Mouse (Mus musculus) frontal cortex, adult 2 months (tissue): Measurements from ENCODE around the gene Noxo1. TPM values are rescaled to one million over a fixed set of nuclear protein-coding genes. Genes with fewer than 3 reads are reported as not detected.

Source experiments
- DNase-seq, 2 experiments: peaks; one replicate each; pipeline ENCODE4 v3.0.0; 2022; ENCODE audit warnings: low spot score in 1 of 2; ENCODE audit errors: extremely low spot score in 1 of 2
- polyA plus RNA-seq: library from polyadenylated mRNA; depleted of rRNA; stranded (reverse); fragments of >200 nt; gene quantifications from 2 replicates; pipeline ENCODE4 v1.2.3, GENCODE M21; 2012; rRNA removed

Noxo1 gene
- polyA plus RNA-seq, 1 experiment: 6.7 TPM

DNA sequence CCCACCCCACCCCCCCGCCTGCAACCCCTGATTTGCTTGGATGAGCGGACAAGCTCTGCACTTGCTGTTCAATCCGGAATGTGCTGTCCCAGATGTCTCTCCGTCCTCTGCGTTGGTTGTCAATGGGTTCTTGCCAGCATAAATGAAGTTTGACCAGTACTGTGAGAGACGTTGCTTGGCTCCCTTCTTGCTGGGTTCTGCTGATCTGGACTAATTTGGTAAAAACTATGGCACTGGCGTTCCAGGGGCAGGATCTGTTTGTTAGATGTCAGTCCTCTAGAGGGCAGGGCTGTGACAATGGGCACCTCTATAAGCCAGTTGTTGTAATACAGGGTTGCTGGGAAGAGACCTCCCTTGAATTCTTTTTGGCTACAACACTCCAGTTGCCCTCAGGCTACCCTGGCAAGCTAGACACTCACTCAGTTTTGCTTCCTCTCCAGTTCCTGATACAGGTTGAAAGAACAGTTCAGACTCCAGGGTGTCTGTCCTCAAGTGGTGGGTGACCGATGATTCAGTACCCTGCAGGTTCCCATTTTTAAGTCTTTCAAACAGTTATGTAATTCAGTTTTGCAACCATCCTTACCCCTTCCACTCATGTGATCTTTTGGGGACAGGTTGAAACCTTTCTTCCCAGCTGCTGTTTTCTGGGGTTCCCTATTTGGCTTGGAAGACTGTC, 41.2 kb downstream of the Noxo1 start:
- no peak for DNase-seq

DNA sequence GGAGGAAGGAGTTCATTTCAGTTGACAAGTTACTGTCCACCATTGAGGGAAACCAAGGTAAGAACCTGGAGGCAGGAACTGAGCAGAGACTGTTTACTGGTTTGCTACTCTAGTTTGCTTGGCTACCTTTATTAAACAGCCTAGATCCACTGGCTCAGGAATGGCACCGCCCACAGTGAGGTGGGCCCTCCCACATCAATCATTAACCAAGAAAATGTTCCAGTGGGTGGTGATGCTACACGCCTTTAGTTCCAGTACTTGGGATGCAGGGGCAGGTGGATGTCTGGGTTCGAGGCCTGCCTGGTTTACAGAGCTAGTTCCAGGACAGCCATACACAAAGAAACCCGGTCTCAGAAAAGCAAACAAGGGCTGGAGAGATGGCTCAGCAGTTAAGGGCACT, 42.2 kb downstream of the Noxo1 start:
- DNase-seq: no peak

DNA sequence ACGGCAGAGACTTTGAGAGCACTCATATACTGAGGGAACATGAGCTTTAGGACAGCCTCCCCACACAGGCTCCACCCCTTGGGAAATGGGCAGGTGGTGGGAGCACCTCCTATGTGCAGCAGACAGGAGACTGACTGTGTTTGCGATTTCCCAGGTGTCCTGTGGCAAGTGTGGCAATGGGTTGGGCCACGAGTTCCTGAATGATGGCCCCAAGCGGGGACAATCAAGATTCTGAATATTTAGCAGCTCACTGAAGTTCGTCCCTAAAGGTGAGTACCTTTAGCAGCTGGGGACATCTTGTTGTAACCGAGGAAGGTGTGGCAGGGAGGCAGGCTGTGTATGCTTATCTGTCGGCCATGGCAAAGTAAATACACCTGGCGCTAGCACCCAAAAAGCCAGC, 43.9 kb downstream of the Noxo1 start:
- no peak for DNase-seq

DNA sequence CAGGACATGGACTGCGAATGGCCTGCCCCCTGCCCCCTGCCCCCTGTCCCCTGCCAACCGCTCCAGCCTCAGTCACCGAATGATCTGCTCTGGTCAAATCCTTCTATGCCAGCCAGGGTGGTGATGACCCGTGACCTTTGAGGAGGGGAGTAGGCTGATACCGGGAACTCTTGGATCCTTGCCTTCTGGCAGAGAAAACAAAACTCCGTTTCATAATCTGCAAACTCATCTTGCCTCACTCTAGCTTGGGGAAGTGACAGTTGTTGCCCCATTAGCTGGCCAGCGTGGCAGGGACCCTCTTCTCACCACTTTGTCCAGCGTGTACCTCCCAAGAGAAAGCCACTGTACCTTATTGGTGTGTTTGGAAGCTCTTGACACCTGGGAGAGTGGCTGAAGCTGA, 46.3 kb downstream of the Noxo1 start:
- no peak for DNase-seq

DNA sequence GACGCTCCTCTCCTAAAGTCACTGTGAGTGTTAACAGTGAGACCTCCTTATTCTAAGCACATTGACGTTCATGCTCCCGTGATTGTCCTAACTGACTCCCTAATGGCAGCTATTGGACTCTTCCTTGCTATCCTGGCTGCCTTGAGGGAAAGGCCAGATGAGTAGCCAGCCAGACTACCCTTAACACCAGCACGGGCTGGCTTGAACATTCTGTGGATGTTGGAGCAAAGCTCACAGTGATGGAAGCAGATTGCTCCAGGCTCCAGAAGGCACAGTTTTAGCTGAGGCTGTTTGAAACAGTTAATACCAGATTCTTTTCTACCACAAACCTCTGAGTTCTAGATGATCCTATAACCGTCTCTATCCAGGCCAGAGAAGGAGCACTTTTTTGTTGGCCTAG, 47.9 kb downstream of the Noxo1 start:
- no peak for DNase-seq

DNA sequence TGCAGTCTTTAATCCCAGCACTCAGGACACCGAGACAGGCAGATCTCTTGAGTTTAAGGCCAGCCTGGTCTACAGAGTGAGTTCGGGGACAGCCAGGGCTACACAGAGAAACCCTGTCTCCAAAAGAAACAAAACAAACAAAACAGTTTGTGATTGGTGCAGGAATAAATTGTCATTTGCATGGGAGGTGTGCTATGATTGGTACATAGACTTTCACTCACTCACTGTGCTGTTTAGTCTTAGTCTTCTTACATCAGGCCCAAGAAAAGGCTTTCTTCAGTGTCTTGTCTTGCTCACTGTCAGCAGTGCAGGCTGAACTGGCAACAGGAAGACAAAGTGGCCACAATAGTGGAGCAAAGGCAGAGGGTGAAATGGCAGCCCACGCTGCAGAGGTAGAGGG, 48.3 kb downstream of the Noxo1 start:
- DNase-seq: no peak

DNA sequence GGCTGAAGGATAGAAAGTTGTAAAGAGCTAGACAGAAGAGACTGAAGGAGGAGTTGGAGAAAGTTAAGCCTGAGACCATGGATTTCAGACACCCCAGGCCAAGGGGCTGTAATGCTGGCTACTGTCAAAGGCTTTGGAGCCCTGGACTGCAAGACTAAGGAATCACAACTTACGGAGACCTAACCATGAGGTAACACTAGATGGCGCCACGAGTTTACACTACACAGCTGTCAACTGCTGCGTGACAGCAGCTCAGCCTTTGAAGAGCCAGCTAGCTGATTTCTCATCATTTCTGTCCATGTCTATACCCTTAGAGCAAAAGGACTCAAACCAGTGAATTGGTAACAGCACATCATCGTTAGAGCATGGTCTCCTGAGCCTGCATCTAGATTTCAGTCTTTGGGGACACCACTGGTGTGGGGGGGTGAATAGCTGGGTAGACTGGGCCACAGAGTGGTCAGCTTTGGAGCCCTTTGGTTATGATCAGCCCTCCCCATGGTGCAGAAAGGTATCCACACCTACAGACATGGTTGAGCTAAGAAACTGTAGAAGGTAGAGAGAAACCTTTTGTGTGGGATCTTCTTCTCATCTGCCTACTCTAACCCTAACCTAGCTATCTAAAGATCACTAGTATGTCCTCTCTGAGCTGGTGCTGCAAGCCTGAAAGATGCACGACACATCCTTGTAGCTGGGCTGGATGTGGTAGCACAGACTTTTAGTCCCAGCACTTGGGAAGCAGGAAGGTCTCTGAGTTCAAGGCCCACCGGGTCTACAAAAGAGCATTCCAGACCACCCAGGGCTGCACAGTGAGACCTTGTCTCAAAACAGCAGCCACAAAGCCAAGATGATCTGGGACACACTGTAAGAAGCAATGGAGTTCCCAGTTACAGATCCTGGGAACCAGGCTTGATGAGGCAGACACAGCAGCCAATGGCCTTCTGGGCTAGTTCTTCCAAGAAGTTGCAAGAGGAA, 49.8 kb downstream of the Noxo1 start:
- peak; percentile 71 to 94 for DNase-seq

DNA sequence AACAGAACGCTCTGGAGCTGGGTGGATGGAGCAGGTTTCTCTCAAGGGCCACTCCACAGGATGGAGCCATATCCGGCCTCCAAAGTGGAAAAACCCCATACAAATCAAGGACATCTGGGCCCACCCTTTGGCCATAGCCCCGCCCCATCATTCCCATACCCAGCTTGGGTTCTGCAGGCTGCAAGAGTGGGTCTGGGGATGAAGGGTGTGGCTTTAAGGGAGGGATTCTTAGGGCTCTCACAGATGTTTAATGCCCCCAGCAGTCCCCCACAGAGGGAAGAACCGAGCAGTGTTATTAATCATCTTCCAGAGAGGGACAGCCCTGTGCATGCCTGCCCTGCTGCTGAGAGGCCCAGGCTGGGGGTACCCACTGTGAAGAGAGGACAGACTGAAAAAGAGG, 51.0 kb downstream of the Noxo1 start:
- no peak for DNase-seq

Other genes with a start within 250 kb of the Noxo1 start
- 86.1 and 86.4 TPM in 2 replicates for gene E4f1, start 225.9 kb upstream of the Noxo1 start, polyA plus RNA-seq
- gene Pgp, start 225.8 kb upstream of the Noxo1 start, polyA plus RNA-seq: 85.4 and 95.8 TPM in 2 replicates
- 2.1 and 2.6 TPM in 2 replicates for gene Bricd5, start 222.3 kb upstream of the Noxo1 start, polyA plus RNA-seq
- 37.9 and 45.7 TPM in 2 replicates for gene Mlst8, start 217.2 kb upstream of the Noxo1 start, polyA plus RNA-seq
- gene Caskin1, start 207.6 kb upstream of the Noxo1 start, polyA plus RNA-seq: 116 and 124 TPM in 2 replicates
- gene Traf7, start 168.3 kb upstream of the Noxo1 start, polyA plus RNA-seq: 194 and 212 TPM in 2 replicates
- gene Rab26, start 162.0 kb upstream of the Noxo1 start, polyA plus RNA-seq: 97.2 and 118 TPM in 2 replicates
- 85.1 and 85.3 TPM in 2 replicates for gene Pkd1, start 146.4 kb upstream of the Noxo1 start, polyA plus RNA-seq
- gene Tsc2, start 63.6 kb upstream of the Noxo1 start, polyA plus RNA-seq: 175 and 194 TPM in 2 replicates
- gene Nthl1, start 63.6 kb upstream of the Noxo1 start, polyA plus RNA-seq: 8.8 and 10.7 TPM in 2 replicates
- gene Slc9a3r2, start 45.9 kb upstream of the Noxo1 start, polyA plus RNA-seq: 80.5 and 83.9 TPM in 2 replicates
- 0.65 TPM in 1 of 2 replicates, not detected in the other for gene Npw, start 37.8 kb upstream of the Noxo1 start, polyA plus RNA-seq
- 53.8 and 59.4 TPM in 2 replicates for gene Zfp598, start 26.5 kb upstream of the Noxo1 start, polyA plus RNA-seq
- 170 and 183 TPM in 2 replicates for gene Syngr3, start 6.3 kb upstream of the Noxo1 start, polyA plus RNA-seq
- gene Gfer, start 78 bp upstream of the Noxo1 start, polyA plus RNA-seq: 22.6 and 24.1 TPM in 2 replicates
- gene Tbl3, start 11.4 kb downstream of the Noxo1 start, polyA plus RNA-seq: 56.1 and 56.2 TPM in 2 replicates
- gene Rnf151, start 21.8 kb downstream of the Noxo1 start, polyA plus RNA-seq: 0.11 and 0.38 TPM in 2 replicates
- gene Rps2, start 21.9 kb downstream of the Noxo1 start, polyA plus RNA-seq: 967 and 1,066 TPM in 2 replicates
- gene Ndufb10, start 28.2 kb downstream of the Noxo1 start, polyA plus RNA-seq: 445 and 493 TPM in 2 replicates
- 0.56 and 0.65 TPM in 2 replicates for gene Rpl3l, start 31.6 kb downstream of the Noxo1 start, polyA plus RNA-seq
- gene Msrb1, start 40.4 kb downstream of the Noxo1 start, polyA plus RNA-seq: 32.7 and 37.7 TPM in 2 replicates
- gene Hs3st6, start 56.8 kb downstream of the Noxo1 start, polyA plus RNA-seq: 0.66 and 0.78 TPM in 2 replicates
- not detected in 2 replicates for gene Meiob, start 108.1 kb downstream of the Noxo1 start, polyA plus RNA-seq
- 125 and 142 TPM in 2 replicates for gene Hagh, start 143.9 kb downstream of the Noxo1 start, polyA plus RNA-seq
- gene Fahd1, start 154.1 kb downstream of the Noxo1 start, polyA plus RNA-seq: 23.5 and 26.0 TPM in 2 replicates
- gene Igfals, start 169.8 kb downstream of the Noxo1 start, polyA plus RNA-seq: 0.06 and 0.16 TPM in 2 replicates
- gene Nubp2, start 190.1 kb downstream of the Noxo1 start, polyA plus RNA-seq: 29.0 and 31.4 TPM in 2 replicates
- gene Spsb3, start 190.4 kb downstream of the Noxo1 start, polyA plus RNA-seq: 69.1 and 78.1 TPM in 2 replicates
- 63.7 and 67.9 TPM in 2 replicates for gene Eme2, start 198.9 kb downstream of the Noxo1 start, polyA plus RNA-seq
- 111 and 127 TPM in 2 replicates for gene Mrps34, start 198.9 kb downstream of the Noxo1 start, polyA plus RNA-seq
- 76.8 and 81.6 TPM in 2 replicates for gene Nme3, start 200.3 kb downstream of the Noxo1 start, polyA plus RNA-seq
- gene Mapk8ip3, start 240.7 kb downstream of the Noxo1 start, polyA plus RNA-seq: 325 and 357 TPM in 2 replicates